Mouse (Mus musculus): ENCODE measurements around the gene Ppp1r13l. TPM values are rescaled to one million over a fixed set of nuclear protein-coding genes. Genes with fewer than 3 reads are reported as not detected.

The Ppp1r13l gene
- polyA plus RNA-seq, 1 experiment, result 8.2 TPM

DNA sequence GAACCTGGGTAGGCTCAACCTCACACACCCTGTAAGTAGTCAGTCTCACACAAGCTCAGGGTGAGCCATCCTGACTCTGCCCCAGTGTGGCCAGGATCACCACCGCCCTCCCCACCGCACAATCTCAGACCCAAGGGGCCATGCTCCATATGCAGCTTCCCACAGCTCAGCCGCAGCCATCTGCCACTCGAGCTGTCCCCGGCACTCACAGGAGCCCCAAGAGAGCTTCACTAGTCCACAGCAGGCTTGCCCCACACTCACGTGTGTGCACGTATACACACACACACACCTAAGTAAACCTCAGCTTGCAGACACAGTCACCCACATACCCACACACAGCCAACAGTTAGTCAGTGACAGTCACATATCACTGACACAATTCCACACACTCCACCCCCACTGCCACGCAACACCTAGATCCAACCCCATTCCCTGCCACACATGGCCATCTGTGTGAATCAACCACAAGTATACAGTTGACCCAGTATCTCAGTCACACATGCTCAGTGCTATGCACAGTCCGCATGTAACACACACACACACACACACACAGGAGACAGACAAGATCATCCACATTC, 43.1 kb downstream of the Ppp1r13l start:
- no peak for TF ChIP-seq POLR2A (IDR thresholded peaks at IDR 0.05; ENCODE audit: borderline replicate concordance, extremely low read depth, insufficient read depth, insufficient read length, poor library complexity, severe bottlenecking)
- no peak for TF ChIP-seq CTCF (IDR thresholded peaks at IDR 0.05; ENCODE audit: borderline replicate concordance, extremely low read depth, insufficient read depth, insufficient read length)
- DNase-seq (ENCODE audit: low read depth), result no peak

DNA sequence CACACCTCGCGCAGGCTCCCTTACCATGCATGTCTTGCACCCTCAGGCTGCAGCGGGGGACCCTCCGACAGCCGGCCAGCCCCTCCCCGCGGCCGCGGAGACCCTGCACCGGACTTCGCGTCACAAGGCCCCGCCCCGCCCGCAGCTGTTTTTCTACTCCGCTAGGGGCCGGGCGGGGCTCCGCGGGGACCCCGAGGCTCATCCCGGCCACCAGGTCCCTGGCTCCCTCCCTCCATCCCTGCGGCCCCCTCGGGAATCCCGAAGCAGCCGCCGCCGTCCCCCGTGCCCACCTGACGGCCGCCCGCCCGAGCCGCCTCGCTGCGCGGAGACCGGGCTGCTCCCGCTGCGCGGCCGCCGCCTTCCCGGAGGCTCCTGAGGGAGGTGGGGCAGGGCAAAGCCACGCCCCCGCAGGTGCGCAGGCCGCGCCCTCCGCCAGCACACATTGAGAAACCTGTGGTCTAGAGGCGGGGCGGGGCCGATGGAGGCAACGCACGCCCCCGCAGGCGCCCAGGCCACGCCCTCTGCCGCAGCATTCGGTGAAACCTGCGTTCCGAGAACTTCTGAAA, 44.3 kb downstream of the Ppp1r13l start, which contains the start of gene Klc3:
Gene Klc3, minus strand, starts transcription at position 374 of the 566 bp plus-strand sequence.
- DNase-seq (ENCODE audit: low read depth), result no peak
- TF ChIP-seq POLR2A (IDR thresholded peaks at IDR 0.05; ENCODE audit: borderline replicate concordance, extremely low read depth, insufficient read depth, insufficient read length, poor library complexity, severe bottlenecking) (no peak), CTCF (IDR thresholded peaks at IDR 0.05; ENCODE audit: borderline replicate concordance, extremely low read depth, insufficient read depth, insufficient read length) (no peak)

DNA sequence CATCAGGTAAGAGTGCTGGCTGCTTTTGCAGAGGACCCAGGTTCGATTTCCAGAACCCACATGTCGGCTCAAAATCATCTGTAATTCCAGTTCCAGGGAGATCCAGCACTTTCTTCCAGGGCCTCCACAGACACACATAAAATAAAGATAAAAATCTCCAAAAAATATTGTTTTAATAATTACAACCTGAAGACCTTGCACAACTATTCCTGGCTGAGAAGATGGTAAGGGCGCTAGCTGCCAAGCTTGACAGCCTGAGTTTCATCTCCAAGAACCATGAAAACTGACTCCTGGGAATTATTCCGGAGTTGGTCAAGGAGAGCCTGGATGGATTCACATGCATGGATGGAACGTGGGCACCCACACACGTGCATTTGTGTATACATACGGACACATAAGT, 44.9 kb downstream of the Ppp1r13l start, which contains the start of gene Ckm:
Gene Ckm, plus strand, starts transcription at position 301 of the 400 bp plus-strand sequence.
- no peak for TF ChIP-seq POLR2A (IDR thresholded peaks at IDR 0.05; ENCODE audit: borderline replicate concordance, extremely low read depth, insufficient read depth, insufficient read length, poor library complexity, severe bottlenecking)
- no peak for TF ChIP-seq CTCF (IDR thresholded peaks at IDR 0.05; ENCODE audit: borderline replicate concordance, extremely low read depth, insufficient read depth, insufficient read length)
- DNase-seq (ENCODE audit: low read depth), result no peak

DNA sequence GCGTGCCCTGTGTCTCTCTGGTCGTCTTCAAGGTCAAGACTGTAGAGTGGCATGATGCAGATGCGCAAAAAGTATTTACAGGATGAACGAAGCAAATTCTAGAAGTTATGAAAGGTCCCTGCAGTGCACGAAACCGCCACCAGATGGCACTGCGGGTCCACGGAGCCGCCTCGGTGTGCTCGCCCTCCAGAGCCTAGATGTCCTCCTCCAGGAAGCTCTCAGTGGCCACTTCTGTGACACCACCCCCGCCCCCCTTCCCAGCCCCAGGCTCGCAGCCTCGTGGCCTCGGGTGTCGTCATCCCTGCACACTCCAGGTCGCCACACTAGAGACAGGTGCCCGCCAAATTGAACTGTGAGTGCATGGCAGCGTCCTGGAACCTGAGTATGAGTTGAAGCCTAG, 45.9 kb downstream of the Ppp1r13l start:
- DNase-seq (ENCODE audit: low read depth), result peak; percentile 78
- TF ChIP-seq POLR2A (IDR thresholded peaks at IDR 0.05; ENCODE audit: borderline replicate concordance, extremely low read depth, insufficient read depth, insufficient read length, poor library complexity, severe bottlenecking), result no peak
- peak; percentile 100 for TF ChIP-seq CTCF (IDR thresholded peaks at IDR 0.05; ENCODE audit: borderline replicate concordance, extremely low read depth, insufficient read depth, insufficient read length)

DNA sequence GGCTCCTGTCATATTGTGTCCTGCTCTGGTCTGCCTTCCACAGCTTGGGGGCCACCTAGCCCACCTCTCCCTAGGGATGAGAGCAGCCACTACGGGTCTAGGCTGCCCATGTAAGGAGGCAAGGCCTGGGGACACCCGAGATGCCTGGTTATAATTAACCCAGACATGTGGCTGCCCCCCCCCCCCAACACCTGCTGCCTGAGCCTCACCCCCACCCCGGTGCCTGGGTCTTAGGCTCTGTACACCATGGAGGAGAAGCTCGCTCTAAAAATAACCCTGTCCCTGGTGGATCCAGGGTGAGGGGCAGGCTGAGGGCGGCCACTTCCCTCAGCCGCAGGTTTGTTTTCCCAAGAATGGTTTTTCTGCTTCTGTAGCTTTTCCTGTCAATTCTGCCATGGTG, 50.2 kb downstream of the Ppp1r13l start:
- TF ChIP-seq POLR2A (IDR thresholded peaks at IDR 0.05; ENCODE audit: borderline replicate concordance, extremely low read depth, insufficient read depth, insufficient read length, poor library complexity, severe bottlenecking) (no peak), CTCF (IDR thresholded peaks at IDR 0.05; ENCODE audit: borderline replicate concordance, extremely low read depth, insufficient read depth, insufficient read length) (no peak)
- DNase-seq (ENCODE audit: low read depth), result no peak

GRCm38 (mm10) chr7:19410766-19411344, 51.3 kb downstream of the Ppp1r13l start:
- no peak for TF ChIP-seq POLR2A (IDR thresholded peaks at IDR 0.05; ENCODE audit: borderline replicate concordance, extremely low read depth, insufficient read depth, insufficient read length, poor library complexity, severe bottlenecking)
- no peak for TF ChIP-seq CTCF (IDR thresholded peaks at IDR 0.05; ENCODE audit: borderline replicate concordance, extremely low read depth, insufficient read depth, insufficient read length)
- DNase-seq (ENCODE audit: low read depth), result no peak

DNA sequence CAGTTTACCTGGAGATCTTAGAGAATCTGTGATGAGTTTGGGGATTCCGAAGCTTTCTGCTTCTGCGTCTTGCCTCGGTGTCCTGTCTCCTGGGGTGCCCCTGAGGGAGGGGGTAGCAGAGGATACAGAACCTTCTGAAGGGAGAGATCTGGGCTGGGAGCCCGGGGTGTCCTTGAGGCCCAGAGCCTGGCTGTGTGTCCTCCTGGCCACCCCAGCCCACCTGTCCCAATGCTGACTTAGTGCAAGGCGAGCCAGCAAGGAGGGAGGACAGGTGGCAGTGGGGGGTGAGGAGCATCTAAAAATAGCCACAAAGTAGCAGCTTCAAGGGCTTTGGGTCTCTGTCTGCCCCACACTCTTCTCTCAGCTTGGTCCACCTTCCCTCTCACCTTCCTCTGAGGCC, 52.2 kb downstream of the Ppp1r13l start:
- TF ChIP-seq CTCF (IDR thresholded peaks at IDR 0.05; ENCODE audit: borderline replicate concordance, extremely low read depth, insufficient read depth, insufficient read length) (no peak), POLR2A (IDR thresholded peaks at IDR 0.05; ENCODE audit: borderline replicate concordance, extremely low read depth, insufficient read depth, insufficient read length, poor library complexity, severe bottlenecking) (no peak)
- no peak for DNase-seq (ENCODE audit: low read depth)

GRCm38 (mm10) chr7:19413525-19413924, 54.0 kb downstream of the Ppp1r13l start:
- DNase-seq (ENCODE audit: low read depth), result no peak
- TF ChIP-seq CTCF (IDR thresholded peaks at IDR 0.05; ENCODE audit: borderline replicate concordance, extremely low read depth, insufficient read depth, insufficient read length), result no peak
- TF ChIP-seq POLR2A (IDR thresholded peaks at IDR 0.05; ENCODE audit: borderline replicate concordance, extremely low read depth, insufficient read depth, insufficient read length, poor library complexity, severe bottlenecking), result no peak

GRCm38 (mm10) chr7:19416590-19416989, 57.0 kb downstream of the Ppp1r13l start:
- DNase-seq (ENCODE audit: low read depth), result no peak
- TF ChIP-seq POLR2A (IDR thresholded peaks at IDR 0.05; ENCODE audit: borderline replicate concordance, extremely low read depth, insufficient read depth, insufficient read length, poor library complexity, severe bottlenecking), result no peak
- TF ChIP-seq CTCF (IDR thresholded peaks at IDR 0.05; ENCODE audit: borderline replicate concordance, extremely low read depth, insufficient read depth, insufficient read length), result no peak

DNA sequence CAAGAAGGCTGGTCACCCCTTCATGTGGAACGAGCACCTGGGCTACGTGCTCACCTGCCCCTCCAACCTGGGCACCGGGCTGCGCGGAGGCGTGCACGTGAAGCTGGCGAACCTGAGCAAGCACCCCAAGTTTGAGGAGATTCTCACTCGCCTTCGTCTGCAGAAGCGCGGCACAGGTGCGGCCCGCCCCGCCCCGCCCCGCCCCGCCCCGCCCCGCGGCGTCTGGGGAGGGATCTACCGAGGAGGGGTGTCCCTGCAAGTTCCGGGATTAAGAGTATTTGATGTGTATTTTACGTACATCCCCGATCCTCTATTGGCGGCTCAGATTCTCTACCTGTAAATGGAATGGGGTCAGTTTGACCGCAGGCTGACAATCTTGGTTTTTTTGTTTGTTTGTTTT, 60.6 kb downstream of the Ppp1r13l start:
- DNase-seq (ENCODE audit: low read depth), result no peak
- no peak for TF ChIP-seq POLR2A (IDR thresholded peaks at IDR 0.05; ENCODE audit: borderline replicate concordance, extremely low read depth, insufficient read depth, insufficient read length, poor library complexity, severe bottlenecking)
- no peak for TF ChIP-seq CTCF (IDR thresholded peaks at IDR 0.05; ENCODE audit: borderline replicate concordance, extremely low read depth, insufficient read depth, insufficient read length)

- TF ChIP-seq CTCF (IDR thresholded peaks at IDR 0.05; ENCODE audit: borderline replicate concordance, extremely low read depth, insufficient read depth, insufficient read length) (no peak), POLR2A (IDR thresholded peaks at IDR 0.05; ENCODE audit: borderline replicate concordance, extremely low read depth, insufficient read depth, insufficient read length, poor library complexity, severe bottlenecking) (no peak)
- peak; percentile 95 for DNase-seq (ENCODE audit: low read depth)
Measured at GRCm38 (mm10) chr7:19420821-19421636, 61.5 kb downstream of the Ppp1r13l start.

All from brain, embryonic 14.5 days (tissue).